Mouse (Mus musculus): ENCODE measurements at regions not wholly inside any gene's neighbourhood (a gene's known extent, or its start where the extent isn't known, plus 50 kb on each side); places are given as distances from the start of the nearest gene placed in this dataset.

- Histone ChIP-seq H3K27ac (no peak overlapping the region), H3K4me1 (replicated peaks) (no peaks in the 10 kb centered on the region), H3K9me3 (peaks cover 6% of the 10 kb centered on the region; the same call in 1 of the 2 replicates), H3K4me2 (replicated peaks) (no peak overlapping the region), H3K9ac (replicated peaks) (no peak overlapping the region), H3K4me3 (replicated peaks) (no peak overlapping the region), H3K27me3 (no peaks in the 10 kb centered on the region), H3K36me3 (no peaks in the 10 kb centered on the region)
- WGBS, result 93% methylated on average over 6 of the region's 6 CpGs
- no peak for ATAC-seq
Observed at GRCm38 (mm10) chr4:33705722-33706121, 218.7 kb upstream of the Cnr1 start.

GRCm38 (mm10) chr4:33706785-33707184 is 217.6 kb upstream of the Cnr1 start:
- ATAC-seq, result no peak
- peaks cover 6% of the 10 kb centered on the region; the same call in 1 of the 2 replicates for H3K9me3 ChIP-seq
- H3K4me1 ChIP-seq (replicated peaks), result no peaks in the 10 kb centered on the region
- no peaks in the 10 kb centered on the region for H3K27me3 ChIP-seq
- H3K36me3 ChIP-seq, result no peaks in the 10 kb centered on the region
- H3K9ac ChIP-seq (replicated peaks), result no peak overlapping the region
- no peak overlapping the region for H3K27ac ChIP-seq
- 54% methylated on average over 10 of the region's 10 CpGs for WGBS
- no peak overlapping the region for H3K4me2 ChIP-seq (replicated peaks)
- no peak overlapping the region for H3K4me3 ChIP-seq (replicated peaks)

DNA sequence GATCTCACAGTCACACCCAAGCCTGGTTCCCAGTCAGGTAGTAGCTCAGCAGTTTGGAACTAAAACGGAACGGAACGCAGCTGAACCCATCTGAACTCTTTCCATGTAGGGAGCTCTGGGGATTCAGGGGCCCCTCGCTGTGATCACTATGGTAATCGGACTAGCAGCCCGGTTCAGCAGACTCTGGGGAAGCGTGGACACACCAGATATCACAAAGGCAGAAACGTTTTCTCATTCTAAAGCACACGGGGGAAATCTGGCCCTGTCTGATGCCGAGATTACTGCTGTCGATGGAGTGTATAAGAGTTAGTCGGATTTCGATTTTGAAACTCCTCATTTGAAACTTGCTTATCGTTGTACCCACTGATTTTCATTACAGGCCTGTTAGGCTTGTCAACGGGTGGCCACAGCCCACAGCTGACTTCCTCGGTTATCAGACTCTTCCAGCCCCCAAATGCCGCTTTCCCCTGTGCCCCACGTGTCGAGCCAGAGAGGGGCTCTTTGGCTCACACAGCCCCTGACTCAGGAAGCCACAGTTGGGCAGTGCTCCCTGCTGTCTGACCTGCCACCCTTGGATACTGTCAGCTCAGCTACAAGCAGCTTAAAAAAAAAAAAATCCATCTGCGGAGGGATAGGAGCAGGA is 207.8 kb upstream of the Cnr1 start:
- H3K9ac ChIP-seq (replicated peaks), result no peak overlapping the region
- ATAC-seq, result peak; percentile 87
- H3K36me3 ChIP-seq, result no peaks in the 10 kb centered on the region
- 0 out of 2 replicates have a peak overlapping the region, but pooled peaks have one; percentile 22 for H3K27ac ChIP-seq
- WGBS, result 19% methylated on average over 20 of the region's 20 CpGs
- peak overlapping the region; percentile 37 for H3K4me2 ChIP-seq (replicated peaks)
- peaks cover 14% of the 10 kb centered on the region for H3K4me1 ChIP-seq (replicated peaks)
- H3K27me3 ChIP-seq, result no peaks in the 10 kb centered on the region
- no peak overlapping the region for H3K4me3 ChIP-seq (replicated peaks)
- no peaks in the 10 kb centered on the region for H3K9me3 ChIP-seq

- ATAC-seq, result no peak
- H3K27ac ChIP-seq, result no peak overlapping the region
- H3K4me2 ChIP-seq (replicated peaks), result no peak overlapping the region
- 91% methylated on average over 10 of the region's 10 CpGs for WGBS
- no peak overlapping the region for H3K9ac ChIP-seq (replicated peaks)
- no peak overlapping the region for H3K4me3 ChIP-seq (replicated peaks)
- H3K4me1 ChIP-seq (replicated peaks), result peaks cover 13% of the 10 kb centered on the region
- no peaks in the 10 kb centered on the region for H3K36me3 ChIP-seq
- no peaks in the 10 kb centered on the region for H3K27me3 ChIP-seq
- no peaks in the 10 kb centered on the region for H3K9me3 ChIP-seq
Observed at GRCm38 (mm10) chr4:33720972-33721371, 203.4 kb upstream of the Cnr1 start.

- H3K9me3 ChIP-seq, result no peaks in the 10 kb centered on the region
- H3K9ac ChIP-seq (replicated peaks), result no peak overlapping the region
- H3K27me3 ChIP-seq, result no peaks in the 10 kb centered on the region
- H3K4me2 ChIP-seq (replicated peaks), result no peak overlapping the region
- H3K4me3 ChIP-seq (replicated peaks), result no peak overlapping the region
- ATAC-seq, result no peak
- H3K36me3 ChIP-seq, result no peaks in the 10 kb centered on the region
- WGBS, result 93% methylated on average over 4 of the region's 4 CpGs
- H3K4me1 ChIP-seq (replicated peaks), result peaks cover 3% of the 10 kb centered on the region
- H3K27ac ChIP-seq, result no peak overlapping the region
Observed at GRCm38 (mm10) chr4:33721971-33722370, 202.4 kb upstream of the Cnr1 start.

- Histone ChIP-seq H3K4me1 (replicated peaks) (peaks cover 15% of the 10 kb centered on the region), H3K4me3 (replicated peaks) (no peak overlapping the region), H3K4me2 (replicated peaks) (no peak overlapping the region), H3K36me3 (no peaks in the 10 kb centered on the region), H3K27ac (no peak overlapping the region), H3K9ac (replicated peaks) (no peak overlapping the region), H3K9me3 (no peaks in the 10 kb centered on the region), H3K27me3 (no peaks in the 10 kb centered on the region)
- WGBS, result 78% methylated on average over 4 of the region's 4 CpGs
- ATAC-seq, result no peak
Observed at GRCm38 (mm10) chr4:33731837-33732236, 192.6 kb upstream of the Cnr1 start.

GRCm38 (mm10) chr4:33734923-33735322 is 189.5 kb upstream of the Cnr1 start:
- Histone ChIP-seq H3K4me2 (replicated peaks) (no peak overlapping the region), H3K4me1 (replicated peaks) (peaks cover 22% of the 10 kb centered on the region), H3K9ac (replicated peaks) (no peak overlapping the region), H3K4me3 (replicated peaks) (no peak overlapping the region), H3K9me3 (no peaks in the 10 kb centered on the region), H3K27ac (no peak overlapping the region; the same call in 1 of the 2 replicates), H3K36me3 (no peaks in the 10 kb centered on the region), H3K27me3 (no peaks in the 10 kb centered on the region)
- peak; percentile 69; the same call in 1 of the 2 replicates for ATAC-seq
- 34% methylated on average over 8 of the region's 8 CpGs for WGBS

GRCm38 (mm10) chr4:33735442-33735966 is 188.9 kb upstream of the Cnr1 start:
- ATAC-seq, result no peak
- Histone ChIP-seq H3K36me3 (no peaks in the 10 kb centered on the region), H3K4me1 (replicated peaks) (peaks cover 22% of the 10 kb centered on the region), H3K9ac (replicated peaks) (no peak overlapping the region), H3K27ac (0 out of 2 replicates have a peak overlapping the region, but pooled peaks have one; percentile 2), H3K4me2 (replicated peaks) (no peak overlapping the region), H3K4me3 (replicated peaks) (no peak overlapping the region), H3K27me3 (no peaks in the 10 kb centered on the region), H3K9me3 (no peaks in the 10 kb centered on the region)
- 23% methylated on average over 3 of the region's 3 CpGs for WGBS

GRCm38 (mm10) chr4:33736061-33736701 is 188.2 kb upstream of the Cnr1 start:
- Histone ChIP-seq H3K27me3 (no peaks in the 10 kb centered on the region), H3K4me2 (replicated peaks) (no peak overlapping the region), H3K9ac (replicated peaks) (no peak overlapping the region), H3K4me3 (replicated peaks) (no peak overlapping the region), H3K27ac (peak overlapping the region; percentile 14; the same call in 1 of the 2 replicates), H3K36me3 (no peaks in the 10 kb centered on the region), H3K9me3 (no peaks in the 10 kb centered on the region), H3K4me1 (replicated peaks) (peaks cover 22% of the 10 kb centered on the region)
- ATAC-seq, result 0 out of 2 replicates have a peak, but pooled peaks have one; percentile 37
- WGBS, result 77% methylated on average over 9 of the region's 9 CpGs

GRCm38 (mm10) chr4:33737337-33737736 is 187.1 kb upstream of the Cnr1 start:
- no peaks in the 10 kb centered on the region for H3K36me3 ChIP-seq
- no peak overlapping the region for H3K9ac ChIP-seq (replicated peaks)
- no peak overlapping the region for H3K4me2 ChIP-seq (replicated peaks)
- WGBS, result 55% methylated on average over 1 of the region's 1 CpGs
- no peaks in the 10 kb centered on the region for H3K27me3 ChIP-seq
- no peak overlapping the region for H3K27ac ChIP-seq
- H3K4me3 ChIP-seq (replicated peaks), result no peak overlapping the region
- peaks cover 22% of the 10 kb centered on the region for H3K4me1 ChIP-seq (replicated peaks)
- no peaks in the 10 kb centered on the region for H3K9me3 ChIP-seq
- ATAC-seq, result no peak

DNA sequence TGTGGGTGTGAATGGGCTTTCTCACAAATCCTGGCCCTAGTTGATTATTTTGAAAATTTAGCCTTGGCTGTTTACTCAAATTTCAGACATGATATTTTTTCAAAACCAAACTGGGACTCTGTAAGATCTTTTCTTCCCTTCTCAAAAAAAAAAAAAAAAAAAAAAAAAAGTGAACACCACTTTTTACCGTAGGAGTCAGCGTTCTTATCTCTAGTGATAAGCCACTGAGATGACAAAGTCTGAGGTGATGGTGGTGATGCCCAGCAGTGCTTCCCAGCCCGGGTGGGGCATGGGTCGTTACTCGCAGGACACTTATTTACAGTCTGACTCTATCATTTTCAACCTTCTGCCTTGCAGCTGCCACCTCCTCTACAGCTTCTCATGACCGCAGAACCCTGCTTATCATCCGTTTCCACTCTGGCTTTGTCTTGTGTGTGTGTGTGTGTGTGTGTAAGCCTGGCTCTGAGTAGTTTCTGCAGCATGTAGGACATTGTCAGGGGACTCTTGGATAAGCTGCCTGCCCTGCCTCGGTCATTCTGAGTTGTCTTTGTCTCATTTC is 186.5 kb upstream of the Cnr1 start:
- Histone ChIP-seq H3K4me1 (replicated peaks) (peaks cover 22% of the 10 kb centered on the region), H3K4me3 (replicated peaks) (no peak overlapping the region), H3K27me3 (no peaks in the 10 kb centered on the region), H3K9ac (replicated peaks) (no peak overlapping the region), H3K9me3 (no peaks in the 10 kb centered on the region), H3K4me2 (replicated peaks) (no peak overlapping the region), H3K36me3 (no peaks in the 10 kb centered on the region), H3K27ac (no peak overlapping the region)
- ATAC-seq, result no peak
- WGBS, result 61% methylated on average over 8 of the region's 8 CpGs

DNA sequence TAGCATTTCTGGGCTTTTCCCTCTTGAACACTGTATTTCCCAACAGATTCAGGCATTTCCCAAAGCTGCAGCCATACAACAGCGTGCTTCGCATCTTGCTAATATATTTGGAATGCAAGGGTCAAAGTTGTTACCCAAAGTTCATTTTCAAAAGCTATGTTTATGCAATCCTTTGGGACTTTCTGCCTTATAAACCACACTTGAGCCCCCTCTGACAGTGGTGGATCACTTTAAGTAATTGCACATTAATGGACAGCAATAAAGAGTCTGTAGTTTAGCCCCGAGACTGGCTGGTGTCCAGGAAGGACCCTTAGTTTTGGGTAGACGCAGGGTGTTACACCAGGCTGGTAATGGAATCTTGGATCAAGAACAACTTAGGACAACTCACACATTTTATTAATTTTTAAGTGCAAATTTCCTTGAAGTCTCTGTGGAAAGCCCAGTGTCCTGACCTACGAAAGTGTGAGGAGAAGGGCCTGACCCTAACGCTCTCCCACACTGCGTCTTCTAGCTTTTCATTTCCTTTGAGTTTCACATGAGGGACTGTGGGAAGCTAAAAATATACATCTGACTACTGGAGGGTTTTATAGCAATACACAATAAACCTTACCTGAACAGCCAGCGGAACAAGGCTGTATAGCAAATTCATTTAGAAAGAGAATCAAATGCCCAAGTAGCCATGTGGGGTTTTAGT is 185.0 kb upstream of the Cnr1 start:
- Histone ChIP-seq H3K27me3 (no peaks in the 10 kb centered on the region), H3K4me2 (replicated peaks) (no peak overlapping the region), H3K36me3 (no peaks in the 10 kb centered on the region), H3K9ac (replicated peaks) (no peak overlapping the region), H3K27ac (no peak overlapping the region), H3K9me3 (no peaks in the 10 kb centered on the region), H3K4me1 (replicated peaks) (peaks cover 22% of the 10 kb centered on the region), H3K4me3 (replicated peaks) (no peak overlapping the region)
- WGBS, result 90% methylated on average over 8 of the region's 8 CpGs
- no peak for ATAC-seq
